Mouse (Mus musculus) kidney, embryonic 14.5 days (tissue): ENCODE data around the gene Adamtsl3. TPM values are rescaled to one million over a fixed set of nuclear protein-coding genes. Genes with fewer than 3 reads are reported as not detected.

ENCODE experiments used
- ATAC-seq: fragments of 200-750 bp; cut with Nextera tagmentation; 2 replicates; pipeline ENCODE4 v1.8.0; 2017; ENCODE audit warnings: moderate number of reproducible peaks, mild to moderate bottlenecking, moderate TSS enrichment, moderate library complexity; ENCODE audit not compliant: low FRiP score, low TSS enrichment
- H3K27ac ChIP-seq: fragments of 300-500 bp; sonication (generic); 2 replicates; pipeline ENCODE4 v1.5.1; 2014; ENCODE audit warnings: low read depth, mild to moderate bottlenecking, low read length, moderate library complexity, mixed read lengths
- H3K27me3 ChIP-seq: fragments of 300-500 bp; sonication (generic); 2 replicates; pipeline ENCODE4 v1.6.1; 2014; ENCODE audit warnings: mild to moderate bottlenecking, low read length; ENCODE audit not compliant: control insufficient read depth, insufficient read depth
- H3K36me3 ChIP-seq: fragments of 300-500 bp; sonication (generic); 2 replicates; pipeline ENCODE4 v1.6.1; 2014; ENCODE audit warnings: low read length, mixed read lengths; ENCODE audit not compliant: control insufficient read depth, insufficient read depth
- H3K4me1 ChIP-seq: fragments of 300-500 bp; sonication (generic); 2 replicates; pipeline ENCODE4 v1.6.1; 2014; ENCODE audit warnings: low read length, mixed read lengths; ENCODE audit not compliant: control insufficient read depth, insufficient read depth
- H3K4me2 ChIP-seq: fragments of 300-500 bp; sonication (generic); replicated peaks from 2 replicates; pipeline ENCODE4 v1.6.1; 2014; ENCODE audit warnings: low read depth, mild to moderate bottlenecking, low read length
- H3K4me3 ChIP-seq: fragments of 300-500 bp; sonication (generic); 2 replicates; pipeline ENCODE4 v1.5.1; 2014; ENCODE audit warnings: mild to moderate bottlenecking, low read length
- H3K9ac ChIP-seq: fragments of 300-500 bp; sonication (generic); 2 replicates; pipeline ENCODE4 v1.6.1; 2014; ENCODE audit warnings: low read depth, mild to moderate bottlenecking, low read length, moderate library complexity
- H3K9me3 ChIP-seq: fragments of 300-500 bp; sonication (generic); 2 replicates; pipeline ENCODE4 v1.6.1; 2016; ENCODE audit warnings: low read length; ENCODE audit not compliant: control insufficient read depth
- WGBS: fragments of 180-500 bp; shearing (Covaris S2); extraction: QIAGEN DNeasy Blood & Tissue Kit; methylation state at CpG from one replicate; pipeline ENCODE4 v1.1.7; 2014; 5-methylcytosine and 5-hydroxymethylcytosine counted together
- polyA plus RNA-seq: library from polyadenylated mRNA; unstranded; fragments of >200 nt; fragmentation: Nextera tagmentation; extraction: Ambion mirVana; gene quantifications from 2 replicates; pipeline ENCODE4 v1.2.1, GENCODE M21; 2014

Gene Adamtsl3
- 0.23 and 0.39 TPM in 2 replicates for polyA plus RNA-seq

- Histone ChIP-seq H3K27me3 (peaks cover 40% of the 10 kb centered on the region), H3K36me3 (no peaks in the 10 kb centered on the region), H3K27ac (no peak within 1 kb of the TSS), H3K4me3 (peak within 1 kb of the TSS; percentile 49), H3K9me3 (no peaks in the 10 kb centered on the region), H3K4me1 (0 out of 2 replicates have a peak, but pooled peaks cover 4% of the 10 kb centered on the region), H3K4me2 (peak within 1 kb of the TSS; percentile 78), H3K9ac (peak within 1 kb of the TSS; percentile 34; the same call in 1 of the 2 replicates)
- peak; percentile 44 for ATAC-seq
- under 1% methylated on average over 75 of the region's 95 CpGs for WGBS
These were observed at the start of gene Adamtsl3 for GRCm38 (mm10) chr7:82335211-82336121. Adamtsl3 (plus strand) TSS chr7:82335694.

GRCm38 (mm10) chr7:82287242-82287641 is 48.3 kb upstream of the Adamtsl3 start:
- Histone ChIP-seq H3K4me1 (no peaks in the 10 kb centered on the region), H3K36me3 (no peaks in the 10 kb centered on the region), H3K9ac (no peak overlapping the region), H3K27me3 (no peaks in the 10 kb centered on the region), H3K4me3 (no peak overlapping the region), H3K4me2 (no peak overlapping the region), H3K9me3 (no peaks in the 10 kb centered on the region; the same call in 1 of the 2 replicates), H3K27ac (no peak overlapping the region)
- 88% methylated on average over 2 of the region's 2 CpGs for WGBS
- ATAC-seq: no peak

GRCm38 (mm10) chr7:82293441-82293840 is 42.1 kb upstream of the Adamtsl3 start:
- no peak overlapping the region for H3K9ac ChIP-seq
- H3K36me3 ChIP-seq: no peaks in the 10 kb centered on the region
- no peaks in the 10 kb centered on the region for H3K9me3 ChIP-seq
- no peak for ATAC-seq
- no peak overlapping the region for H3K4me2 ChIP-seq
- no peak overlapping the region for H3K4me3 ChIP-seq
- H3K4me1 ChIP-seq: no peaks in the 10 kb centered on the region
- no peaks in the 10 kb centered on the region for H3K27me3 ChIP-seq
- 81% methylated on average over 7 of the region's 7 CpGs for WGBS
- no peak overlapping the region for H3K27ac ChIP-seq

- H3K4me1 ChIP-seq: no peaks in the 10 kb centered on the region
- no peaks in the 10 kb centered on the region for H3K36me3 ChIP-seq
- H3K4me2 ChIP-seq: no peak overlapping the region
- no peak overlapping the region for H3K4me3 ChIP-seq
- H3K9ac ChIP-seq: no peak overlapping the region
- WGBS: 88% methylated on average over 10 of the region's 10 CpGs
- H3K27ac ChIP-seq: no peak overlapping the region
- no peaks in the 10 kb centered on the region for H3K9me3 ChIP-seq
- no peaks in the 10 kb centered on the region for H3K27me3 ChIP-seq
- no peak for ATAC-seq
These were observed 41.4 kb upstream of the Adamtsl3 start for GRCm38 (mm10) chr7:82294083-82294482.

DNA sequence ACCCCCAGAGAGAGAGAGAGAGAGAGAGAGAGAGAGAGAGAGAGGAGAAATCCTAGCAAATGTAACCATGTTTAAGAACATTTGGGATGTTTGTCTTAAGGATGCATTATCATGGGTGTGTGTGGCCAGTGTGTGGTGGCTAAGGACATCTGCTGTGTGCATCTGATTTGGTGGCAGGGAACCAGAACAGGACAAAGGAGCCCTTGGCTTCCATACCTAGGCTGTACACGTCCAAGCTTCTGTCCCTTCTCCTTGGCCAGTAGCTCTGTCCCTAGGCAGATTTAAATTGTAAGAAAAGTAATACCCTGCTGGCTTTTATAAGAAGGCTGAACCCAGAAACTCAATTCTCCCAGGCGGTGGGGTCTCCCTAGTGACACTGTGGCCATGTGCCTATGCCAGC is 40.9 kb upstream of the Adamtsl3 start:
- Histone ChIP-seq H3K4me3 (no peak overlapping the region), H3K4me1 (no peaks in the 10 kb centered on the region), H3K27me3 (no peaks in the 10 kb centered on the region), H3K36me3 (no peaks in the 10 kb centered on the region), H3K4me2 (no peak overlapping the region), H3K27ac (no peak overlapping the region), H3K9ac (no peak overlapping the region), H3K9me3 (no peaks in the 10 kb centered on the region)
- no peak for ATAC-seq
- 73% methylated on average over 2 of the region's 2 CpGs for WGBS

GRCm38 (mm10) chr7:82308398-82308797 is 27.1 kb upstream of the Adamtsl3 start:
- WGBS: 84% methylated on average over 4 of the region's 4 CpGs
- H3K36me3 ChIP-seq: no peaks in the 10 kb centered on the region
- ATAC-seq: no peak

DNA sequence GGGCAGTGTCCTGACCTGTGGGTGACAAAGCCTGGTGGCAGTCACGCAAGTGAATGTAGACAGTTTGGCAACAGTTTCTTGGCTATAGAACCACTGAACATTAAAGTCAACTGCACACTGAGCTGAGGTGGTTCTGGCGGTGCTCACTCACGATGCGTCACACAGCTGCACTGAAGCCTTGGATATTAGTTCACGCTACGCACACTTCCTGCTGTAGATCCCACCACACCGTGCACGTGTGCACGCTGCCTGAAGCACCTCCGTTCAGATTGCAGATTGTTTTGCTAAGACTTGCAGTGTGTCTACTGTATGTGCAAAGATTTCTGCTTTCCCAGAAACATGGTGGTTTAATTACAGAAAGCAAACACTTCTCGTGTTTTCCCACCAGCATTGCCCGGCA is 17.0 kb upstream of the Adamtsl3 start:
- Histone ChIP-seq H3K4me1 (no peaks in the 10 kb centered on the region), H3K4me3 (no peak overlapping the region), H3K9me3 (no peaks in the 10 kb centered on the region), H3K9ac (no peak overlapping the region), H3K27me3 (no peaks in the 10 kb centered on the region), H3K36me3 (no peaks in the 10 kb centered on the region), H3K27ac (no peak overlapping the region), H3K4me2 (no peak overlapping the region)
- no peak for ATAC-seq
- 78% methylated on average over 12 of the region's 12 CpGs for WGBS

More at GRCm38 (mm10) chr7:82308398-82308797, 27.1 kb upstream of the Adamtsl3 start:
- H3K27me3 ChIP-seq: no peaks in the 10 kb centered on the region
- H3K4me3 ChIP-seq: no peak overlapping the region
- H3K27ac ChIP-seq: no peak overlapping the region
- H3K9me3 ChIP-seq: no peaks in the 10 kb centered on the region
- H3K4me1 ChIP-seq: no peaks in the 10 kb centered on the region
- no peak overlapping the region for H3K9ac ChIP-seq
- no peak overlapping the region for H3K4me2 ChIP-seq

DNA sequence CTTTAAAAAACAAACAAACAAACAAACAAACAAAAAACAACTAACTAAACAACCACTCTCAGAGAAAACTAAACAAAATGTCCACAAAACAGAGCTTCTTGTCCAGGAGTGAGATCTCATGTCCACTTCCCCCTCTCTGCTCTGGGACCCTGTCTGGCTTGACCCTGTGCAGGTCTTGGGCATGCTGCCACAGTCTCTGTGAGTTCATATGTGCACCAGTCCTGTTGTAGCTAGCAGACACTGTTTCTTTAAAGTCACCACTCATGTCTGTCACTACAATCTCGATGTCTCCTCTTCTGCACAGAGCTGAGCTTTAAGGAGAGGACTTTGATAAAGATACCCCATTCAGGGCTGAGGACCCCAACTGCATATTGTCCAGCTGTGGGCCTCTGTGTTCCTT is 8.9 kb upstream of the Adamtsl3 start:
- H3K36me3 ChIP-seq: no peaks in the 10 kb centered on the region
- H3K9me3 ChIP-seq: no peaks in the 10 kb centered on the region
- 68% methylated on average over 1 of the region's 1 CpGs for WGBS
- H3K27ac ChIP-seq: no peak overlapping the region
- no peak for ATAC-seq
- no peaks in the 10 kb centered on the region for H3K4me1 ChIP-seq
- no peak overlapping the region for H3K9ac ChIP-seq
- H3K4me2 ChIP-seq: no peak overlapping the region
- H3K27me3 ChIP-seq: no peaks in the 10 kb centered on the region
- no peak overlapping the region for H3K4me3 ChIP-seq

DNA sequence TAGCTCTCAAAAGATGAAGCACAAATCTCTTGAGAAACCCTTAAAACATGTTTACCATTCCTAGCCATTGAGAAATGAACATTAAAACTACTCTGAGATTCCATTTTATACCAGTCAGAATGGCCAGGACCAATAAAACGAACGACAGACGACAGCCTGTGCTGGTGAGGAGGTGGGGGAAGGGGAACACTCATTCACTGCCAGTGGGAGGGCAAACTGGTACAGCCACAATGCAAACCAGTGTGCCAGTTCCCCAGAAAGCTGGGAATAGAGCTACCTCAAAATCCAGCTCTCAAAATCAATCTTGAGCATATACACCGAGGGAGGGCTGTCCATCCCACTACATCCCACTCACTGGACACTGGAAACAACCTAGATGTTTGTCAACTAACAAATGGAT is 8.3 kb upstream of the Adamtsl3 start:
- 31% methylated on average over 4 of the region's 4 CpGs for WGBS
- Histone ChIP-seq H3K36me3 (no peaks in the 10 kb centered on the region), H3K27ac (no peak overlapping the region), H3K4me1 (no peaks in the 10 kb centered on the region), H3K27me3 (no peaks in the 10 kb centered on the region), H3K9me3 (no peaks in the 10 kb centered on the region), H3K4me2 (no peak overlapping the region), H3K9ac (no peak overlapping the region), H3K4me3 (no peak overlapping the region)
- ATAC-seq: no peak
